Mouse (Mus musculus) c-Kit-negative CD71-positive TER-119-positive erythroid progenitor cells, embryonic 14.5 days (primary cell): ENCODE data around the gene Odf4.
A peak's percentile ranks its signal among the peaks of the same experiment; 100 is the strongest.
"Not testable (repeated sequence)": the region's sequence is repeated elsewhere in the genome, so short reads cannot be mapped to it uniquely, and the experiment has no call there.

Experiments used
- DNase-seq: peaks from one replicate; pipeline ENCODE4 v3.0.0-alpha.2; 2013; ENCODE audit warnings: low read depth, low spot score

Odf4 gene

DNA sequence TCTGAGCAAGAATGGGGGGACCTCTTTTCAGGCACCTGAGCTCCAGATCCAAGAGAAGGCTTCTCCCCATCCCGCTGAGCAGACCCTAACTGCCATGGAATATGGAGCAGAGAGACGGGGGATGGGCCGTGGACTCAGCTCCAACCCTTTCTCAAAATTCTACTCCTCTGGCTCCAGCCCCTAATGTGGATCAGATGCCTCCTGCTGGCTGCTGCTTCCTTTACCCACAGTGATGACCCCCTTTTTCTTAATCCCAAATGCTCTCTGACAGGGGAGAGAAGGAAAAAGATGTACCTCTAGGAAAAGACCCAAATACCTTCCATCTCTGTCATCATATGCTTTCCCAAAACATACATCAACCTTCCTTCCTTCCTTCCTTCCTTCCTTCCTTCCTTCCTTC lies at the start of gene Odf4:
Gene Odf4 (minus strand): TSS at position 101 of the 400 bp plus-strand sequence.
- no peak for DNase-seq

DNA sequence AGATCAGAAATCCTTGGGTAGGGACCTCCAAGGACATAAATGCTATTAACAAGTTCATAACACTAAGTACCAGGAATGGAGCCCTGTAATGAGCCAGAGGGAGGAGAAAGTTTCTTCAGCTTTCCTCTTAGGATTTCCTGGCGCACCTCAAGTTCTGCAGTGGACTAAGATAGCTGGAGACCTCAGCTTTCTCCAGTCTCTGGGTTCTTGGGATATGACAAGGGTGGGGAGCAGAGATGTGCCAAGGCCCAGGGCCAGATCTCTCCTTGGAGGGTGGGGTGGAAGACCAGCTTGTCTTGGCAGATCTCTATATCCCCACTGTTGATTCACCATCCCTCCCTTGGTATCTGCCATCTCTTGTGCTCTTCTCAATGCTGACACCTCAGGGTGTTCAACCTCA lies 48.7 kb upstream of the Odf4 start:
- DNase-seq, result no peak

DNA sequence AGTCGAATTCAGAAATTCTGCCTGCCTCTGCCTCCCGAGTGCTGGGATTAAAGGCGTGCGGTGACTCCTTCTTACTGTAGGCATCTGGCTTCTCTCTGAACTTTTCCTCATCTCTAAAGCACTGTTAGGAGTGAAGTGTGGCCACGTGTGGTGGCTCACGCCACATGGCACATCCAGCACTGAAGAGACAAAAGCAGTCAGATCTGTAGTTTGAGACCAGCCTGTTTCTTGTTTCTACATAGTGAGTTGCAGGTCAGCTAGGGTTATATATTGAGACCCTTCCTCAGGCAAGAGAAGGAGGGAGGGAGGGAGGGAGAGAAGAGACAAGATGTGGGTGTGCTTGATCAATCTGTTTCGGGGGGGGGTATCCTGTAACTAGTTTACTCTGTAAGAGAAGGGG lies 48.2 kb upstream of the Odf4 start, which contains the start of gene Rangrf:
Gene Rangrf (minus strand): TSS at position 101 of the 400 bp plus-strand sequence.
- no peak for DNase-seq

DNA sequence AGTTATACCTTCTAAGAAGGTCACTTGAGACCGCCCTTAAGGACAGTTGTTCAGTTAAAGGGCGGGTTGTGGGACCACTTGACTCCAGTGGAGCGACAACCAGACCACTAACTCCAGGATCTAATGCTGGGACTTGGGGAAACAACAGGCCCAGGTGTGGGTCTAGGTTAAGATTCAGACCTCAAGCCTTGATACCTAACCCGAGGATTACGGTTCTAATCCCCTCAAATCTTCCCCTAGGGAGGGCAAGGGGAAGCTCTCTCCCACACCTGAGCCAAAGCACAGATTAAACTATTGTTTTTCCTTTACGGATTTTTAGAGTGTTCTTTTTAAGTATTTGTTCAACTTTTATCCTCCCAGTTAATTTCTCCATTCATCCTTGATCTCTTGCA lies 47.2 kb upstream of the Odf4 start:
- DNase-seq, result no peak

DNA sequence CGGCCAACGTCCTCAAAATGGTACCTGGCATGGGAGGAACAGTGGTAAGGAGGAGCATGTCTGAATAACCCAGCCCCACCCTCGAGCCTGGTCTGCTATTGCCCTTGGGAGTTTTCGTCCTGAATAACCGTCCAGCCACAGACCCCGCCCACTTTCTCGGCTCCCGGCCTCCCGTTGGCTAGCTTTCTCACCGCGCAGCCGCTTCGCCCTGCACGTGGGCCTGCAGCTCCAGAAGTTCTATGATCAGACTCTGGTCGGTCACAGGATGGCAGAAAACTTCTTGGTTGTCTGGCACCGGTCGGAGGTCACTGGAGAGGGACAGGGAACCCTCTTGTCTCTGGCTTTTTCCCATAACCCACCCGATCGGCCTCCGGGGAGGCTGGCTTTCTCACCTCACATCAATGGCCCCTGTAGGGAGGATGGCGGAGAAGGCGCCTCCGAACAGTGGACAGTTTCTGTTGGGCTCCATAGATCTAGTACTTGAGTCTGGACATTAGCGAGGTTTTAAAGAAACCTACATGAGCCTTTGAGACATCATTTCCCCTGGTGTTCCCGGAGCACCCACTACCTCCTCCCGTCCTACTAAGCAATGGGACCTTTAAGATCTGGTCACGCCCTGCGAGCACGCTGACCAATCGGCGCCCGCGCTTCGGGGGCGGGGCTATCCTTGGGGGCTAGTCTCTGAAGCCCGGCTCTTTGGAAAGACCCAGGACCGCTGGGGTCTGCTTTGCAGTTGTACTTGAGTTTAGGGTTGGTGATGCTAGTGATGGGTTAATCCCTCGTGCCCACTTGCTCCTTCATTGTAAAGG lies 46.6 kb upstream of the Odf4 start:
- peak; percentile 58 for DNase-seq

DNA sequence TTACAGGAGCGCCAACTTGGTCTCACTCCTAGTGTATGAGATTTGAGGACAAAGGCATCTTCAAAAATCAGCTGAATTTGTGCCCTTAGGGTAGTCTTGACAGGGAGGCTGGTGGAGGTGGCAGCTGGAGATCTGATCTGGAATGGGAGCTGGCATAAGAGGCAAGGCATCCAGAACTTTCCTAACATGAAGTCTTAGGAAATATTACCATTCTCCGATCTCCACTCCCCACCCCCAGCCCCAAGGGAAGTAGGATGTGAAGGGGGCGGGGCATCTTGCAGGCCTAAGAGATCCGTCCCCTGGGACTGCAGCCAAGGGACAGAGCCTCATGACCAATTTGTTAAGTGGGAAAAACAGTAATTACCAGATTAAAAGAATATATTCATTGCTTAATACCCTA lies 43.4 kb upstream of the Odf4 start:
- DNase-seq, result no peak

DNA sequence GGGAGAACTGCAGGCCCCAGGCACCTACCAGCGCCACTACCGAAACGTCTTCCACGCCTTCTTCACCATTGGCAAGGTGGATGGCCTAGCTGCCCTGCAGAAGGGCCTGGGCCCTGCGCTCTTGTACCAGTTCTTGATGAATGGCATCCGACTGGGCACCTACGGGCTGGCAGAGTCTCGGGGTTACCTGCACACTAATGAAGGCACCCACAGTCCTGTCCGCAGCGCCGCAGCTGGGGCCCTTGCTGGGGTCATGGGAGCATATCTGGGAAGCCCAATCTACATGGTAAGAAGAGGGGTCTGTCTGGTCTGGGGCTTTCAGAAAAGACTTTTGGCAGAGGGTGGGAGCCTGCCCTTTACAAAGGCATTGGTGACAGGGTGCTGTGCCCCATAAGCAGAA lies 41.9 kb upstream of the Odf4 start:
- DNase-seq, result no peak

DNA sequence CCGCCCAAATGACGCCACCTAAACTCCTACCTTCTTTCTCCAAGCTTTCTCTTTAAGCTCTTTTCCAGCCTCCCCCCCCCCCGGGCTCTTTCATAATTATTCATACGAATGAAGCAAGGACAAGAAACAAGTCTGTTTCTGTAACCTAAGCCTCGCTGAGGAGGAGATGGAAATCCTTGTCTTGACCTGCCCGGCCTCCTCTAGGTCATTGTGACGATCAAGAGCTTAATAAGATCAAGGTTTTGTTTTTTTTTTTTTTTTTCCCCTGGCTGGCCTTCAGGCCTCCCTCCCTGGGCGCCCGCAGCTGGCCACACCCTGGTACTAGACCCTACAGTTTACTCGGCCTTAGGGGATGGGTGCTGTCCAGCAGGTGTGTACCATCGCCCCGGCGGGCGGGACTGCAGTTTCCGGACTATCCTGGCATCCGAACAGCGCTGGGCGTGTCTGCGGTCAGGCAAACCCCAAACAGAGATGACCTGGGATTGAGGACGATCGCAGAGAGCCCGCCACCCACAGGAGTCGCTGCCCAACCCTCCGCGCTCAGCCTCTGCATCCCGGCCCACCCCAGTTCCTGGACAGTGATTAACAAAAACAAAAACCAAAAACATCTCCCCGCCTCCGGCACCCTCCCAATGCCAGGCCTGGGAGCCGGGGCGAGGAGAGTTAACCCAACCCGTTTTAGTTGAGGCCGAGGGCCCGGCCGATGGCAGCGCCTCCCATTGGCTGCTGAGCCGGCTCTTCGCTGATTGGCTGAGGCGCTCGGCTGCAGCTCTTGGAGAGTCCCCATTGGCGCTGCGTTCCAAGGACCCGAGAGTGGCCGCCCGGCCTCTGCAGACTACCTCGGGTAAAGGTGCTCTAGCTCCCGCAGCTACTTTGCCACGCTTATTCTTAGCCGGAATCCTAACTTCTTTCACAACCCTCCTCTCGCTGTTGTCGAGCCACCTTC lies 40.7 kb upstream of the Odf4 start, which contains the start of gene Slc25a35:
Gene Slc25a35 (plus strand): TSS at position 795 of the 946 bp plus-strand sequence.
- DNase-seq, result peak; percentile 83

DNA sequence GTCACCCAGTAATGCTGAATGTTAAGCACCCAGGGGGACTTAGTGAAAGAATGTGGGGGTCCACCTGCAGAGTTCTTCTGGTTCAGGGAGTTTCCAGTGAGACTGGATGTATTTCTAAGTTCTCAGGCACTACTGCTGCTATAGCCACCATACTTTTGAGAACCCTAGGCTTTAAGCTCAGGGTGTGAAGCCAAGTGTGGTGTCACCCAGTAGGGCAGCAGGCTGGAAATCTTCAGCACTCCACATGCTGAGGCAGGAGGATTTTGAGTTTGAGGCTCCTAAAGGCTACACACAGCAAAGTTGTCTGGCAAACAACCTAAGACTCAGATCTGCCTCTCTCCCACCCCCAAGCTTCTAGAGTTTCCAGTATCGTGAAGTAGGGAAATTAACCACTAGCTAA lies 39.7 kb upstream of the Odf4 start:
- DNase-seq, result no peak

DNA sequence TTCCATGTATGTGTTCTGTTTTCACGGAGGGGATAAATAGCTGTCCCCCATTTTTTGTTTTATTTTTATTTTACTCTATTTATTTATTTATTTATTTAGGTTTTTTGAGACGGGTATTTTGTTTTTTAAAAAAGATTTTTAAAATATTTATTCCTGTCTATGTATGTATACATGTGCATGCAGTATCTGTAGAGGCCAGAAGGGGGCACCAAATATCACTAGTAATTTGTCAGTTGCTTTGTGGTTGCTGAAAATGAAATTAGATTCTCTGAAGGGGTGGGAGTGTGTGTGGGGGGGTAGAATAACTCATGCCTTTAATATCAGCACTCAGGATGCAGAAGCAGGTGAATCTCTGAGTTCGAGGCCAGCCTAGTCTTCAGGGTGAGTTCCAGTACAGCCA lies 39.0 kb upstream of the Odf4 start:
- DNase-seq, result peak; percentile 70

DNA sequence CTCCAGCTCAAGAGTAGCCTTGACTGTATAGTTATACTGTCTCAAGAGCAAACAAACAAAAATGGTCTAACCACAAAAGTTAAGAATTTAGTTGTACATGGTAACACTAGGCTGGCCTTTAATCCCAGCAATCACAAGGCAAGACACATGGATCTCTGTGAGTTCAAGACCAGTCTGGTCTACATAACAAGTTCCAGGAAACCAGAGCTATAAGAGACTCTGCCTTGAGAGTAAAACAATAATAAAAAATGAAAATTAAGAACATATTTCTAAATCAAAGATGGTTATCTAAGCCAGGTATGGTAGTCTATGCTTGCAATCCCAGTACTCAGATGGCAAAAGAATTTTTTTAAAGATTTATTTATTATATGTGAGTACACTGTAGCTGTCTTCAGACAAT lies 38.2 kb upstream of the Odf4 start:
- no peak for DNase-seq

DNA sequence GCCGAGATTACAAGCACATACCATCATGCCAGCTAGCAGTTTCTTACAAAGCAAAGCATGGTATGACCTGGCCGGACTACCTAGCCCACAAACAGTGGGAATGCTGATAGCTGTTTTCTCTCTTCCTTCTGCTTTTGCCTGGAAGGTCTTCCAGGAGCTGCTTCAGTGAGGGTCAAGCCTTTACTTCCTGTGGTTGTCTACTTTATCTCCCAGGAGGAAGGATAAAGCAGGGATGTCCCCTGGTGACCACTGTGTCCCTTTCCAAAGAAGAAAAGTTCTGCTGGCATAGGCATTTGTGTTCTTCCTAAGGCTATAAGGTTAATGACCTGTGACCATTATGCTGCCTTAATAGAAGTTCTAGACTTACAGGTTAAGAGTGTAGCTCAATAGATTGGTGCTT lies 36.5 kb upstream of the Odf4 start:
- no peak for DNase-seq

DNA sequence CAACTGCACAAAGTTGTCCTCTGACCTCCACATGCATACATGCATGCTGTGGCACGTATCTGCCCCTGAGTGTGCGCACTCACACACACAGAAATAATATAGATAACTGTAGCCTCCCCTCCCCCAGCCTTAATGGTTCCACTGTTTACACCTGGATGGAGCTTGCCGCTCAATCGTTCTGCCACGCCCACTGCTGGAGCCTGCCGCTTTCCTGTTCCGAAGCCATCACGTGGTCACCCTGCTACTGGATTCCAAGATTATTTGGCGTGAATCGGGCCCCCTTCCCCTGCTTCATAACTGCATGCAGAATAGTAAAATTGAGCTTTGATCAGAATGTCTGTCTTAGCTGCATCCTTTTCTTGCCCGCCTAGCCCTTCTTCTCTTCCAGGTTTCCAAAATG lies 35.3 kb upstream of the Odf4 start:
- DNase-seq, result not testable (repeated sequence)

DNA sequence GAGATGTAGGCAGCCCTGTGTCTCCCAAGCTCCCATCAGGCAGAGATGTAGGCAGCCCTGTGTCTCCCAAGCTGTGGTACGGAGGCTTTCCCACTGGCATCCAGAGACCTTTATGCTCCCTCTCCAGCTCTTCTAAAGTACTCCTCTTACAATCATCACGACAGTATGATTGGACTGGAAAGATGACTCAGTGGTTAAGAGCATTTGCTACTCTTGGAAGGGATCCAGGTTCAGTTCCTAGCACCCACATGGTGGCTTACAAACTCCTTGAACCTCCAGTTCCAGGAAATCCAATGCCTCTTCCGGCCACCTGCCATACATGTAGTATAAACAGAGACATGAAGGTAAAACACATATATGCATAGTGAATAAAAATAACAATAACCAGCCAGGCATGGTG lies 34.7 kb upstream of the Odf4 start:
- DNase-seq, result no peak

DNA sequence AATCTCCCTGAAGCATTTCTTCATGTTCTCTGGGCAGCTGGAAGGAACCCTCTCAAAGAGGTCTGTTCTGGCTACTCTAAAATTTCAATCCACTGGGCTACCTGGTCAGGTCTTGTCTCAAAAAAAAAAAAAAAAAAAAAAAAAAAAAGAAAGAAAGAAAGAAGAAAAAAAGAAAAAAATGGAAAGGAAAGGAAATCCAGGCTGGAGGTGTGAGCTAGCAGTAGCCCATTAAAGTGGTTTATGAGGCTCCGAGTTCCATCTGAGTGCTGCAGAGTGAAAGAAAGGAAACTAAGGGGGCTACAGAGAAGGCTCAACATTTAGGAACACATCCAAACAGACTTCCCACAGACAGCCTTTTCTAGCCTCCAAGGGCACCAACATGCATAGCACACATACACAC lies 31.1 kb upstream of the Odf4 start:
- no peak for DNase-seq

DNA sequence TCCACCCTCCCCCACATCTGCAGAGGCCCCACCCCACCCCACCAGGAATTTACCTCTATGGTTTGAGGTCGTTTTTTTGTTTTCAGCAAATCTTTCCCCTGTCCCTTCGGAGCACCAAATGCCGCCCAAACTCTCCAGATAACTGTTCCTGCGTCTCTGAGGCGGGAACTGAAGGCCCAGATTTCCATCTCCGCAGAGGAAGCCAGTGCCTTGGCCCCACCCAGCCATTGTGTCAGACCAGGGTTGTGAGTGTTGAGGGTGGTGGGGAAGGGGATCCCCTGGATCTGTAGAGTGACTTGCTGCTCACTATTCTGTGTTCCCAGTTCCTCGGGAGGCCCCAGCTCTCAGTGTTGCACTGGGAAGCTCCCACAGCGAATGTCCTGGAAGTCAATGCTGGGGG lies 30.4 kb upstream of the Odf4 start, which contains the start of gene Arhgef15:
Gene Arhgef15 (minus strand): TSS at position 173 of the 400 bp plus-strand sequence.
- no peak for DNase-seq

DNA sequence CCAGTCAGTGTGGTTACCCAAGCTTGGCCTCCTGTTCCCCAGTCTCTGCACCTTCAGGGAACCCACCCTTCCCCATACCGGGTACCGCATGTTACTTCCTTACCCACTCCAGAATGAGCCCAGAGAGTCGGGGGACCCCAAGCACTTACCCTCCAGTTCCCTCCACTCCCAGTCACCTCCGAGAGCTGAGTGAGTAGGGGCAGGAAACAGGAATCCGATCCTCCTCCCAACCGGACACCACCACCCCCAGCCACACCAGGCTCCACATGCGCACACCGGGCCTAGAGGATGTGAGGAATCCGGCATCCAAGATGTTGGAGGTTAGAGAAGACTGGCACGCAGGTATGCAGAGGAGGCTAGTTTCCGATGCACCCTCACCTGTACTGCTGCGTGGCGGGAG lies 29.8 kb upstream of the Odf4 start:
- DNase-seq, result no peak

DNA sequence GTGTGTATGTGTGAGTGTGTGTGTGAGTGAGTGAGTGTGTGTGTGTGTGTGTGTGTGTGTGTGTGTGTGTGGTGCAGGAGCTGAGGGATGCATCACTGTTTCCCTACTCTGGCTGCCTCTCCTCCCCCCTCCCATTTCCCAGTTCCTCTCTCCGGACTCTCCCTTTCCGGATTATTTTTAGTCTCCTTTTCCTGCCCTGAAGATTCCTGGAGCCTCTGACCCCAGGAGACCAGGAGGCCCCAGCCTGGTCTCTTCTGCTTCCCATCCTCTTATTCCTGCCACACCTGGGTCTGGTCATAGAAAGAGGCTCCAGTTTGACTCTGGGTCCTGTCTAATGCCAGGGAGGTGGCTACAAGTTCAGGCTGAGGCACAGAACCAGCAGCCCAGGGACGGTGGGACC lies 29.2 kb upstream of the Odf4 start:
- DNase-seq, result no peak

DNA sequence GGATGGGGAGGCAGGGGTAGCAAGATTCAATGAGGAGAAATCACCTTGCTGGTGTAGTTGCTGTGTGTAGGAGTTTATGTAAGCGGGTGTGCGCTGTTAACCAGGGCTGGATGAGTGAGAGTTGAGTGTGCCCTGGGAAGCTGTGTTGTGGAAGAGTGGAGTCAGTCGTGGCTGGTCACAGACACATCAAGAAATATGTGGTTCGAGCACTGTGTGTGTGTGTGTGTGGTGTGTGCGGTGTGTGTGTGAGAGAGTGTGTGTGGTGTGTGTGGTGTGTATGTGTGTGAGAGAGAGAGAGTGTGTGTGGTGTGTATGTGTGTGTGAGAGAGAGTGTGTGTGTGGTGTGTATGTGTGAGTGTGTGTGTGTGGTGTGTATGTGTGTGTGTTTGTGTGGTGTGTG lies 28.6 kb upstream of the Odf4 start:
- DNase-seq, result no peak

DNA sequence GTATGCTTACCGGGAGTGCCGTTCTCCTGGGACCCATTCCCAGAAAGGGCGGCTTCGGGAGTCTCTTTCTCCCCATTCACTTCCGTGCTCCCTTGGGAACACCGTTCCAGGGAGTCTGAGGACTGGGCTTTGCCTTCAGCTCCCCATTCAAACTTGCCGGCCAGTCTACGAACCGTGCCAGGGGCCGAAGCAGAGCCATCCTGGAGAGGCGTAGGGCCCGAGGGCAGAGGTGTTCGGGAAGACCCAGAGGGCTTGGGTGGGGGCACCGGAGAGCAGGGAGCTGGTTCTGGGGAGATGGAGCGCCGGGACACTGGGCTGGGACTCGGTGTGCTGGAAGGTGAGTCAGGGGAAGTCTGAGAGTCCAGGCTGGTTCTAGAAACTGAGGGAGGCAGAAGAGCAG lies 27.5 kb upstream of the Odf4 start:
- no peak for DNase-seq

DNA sequence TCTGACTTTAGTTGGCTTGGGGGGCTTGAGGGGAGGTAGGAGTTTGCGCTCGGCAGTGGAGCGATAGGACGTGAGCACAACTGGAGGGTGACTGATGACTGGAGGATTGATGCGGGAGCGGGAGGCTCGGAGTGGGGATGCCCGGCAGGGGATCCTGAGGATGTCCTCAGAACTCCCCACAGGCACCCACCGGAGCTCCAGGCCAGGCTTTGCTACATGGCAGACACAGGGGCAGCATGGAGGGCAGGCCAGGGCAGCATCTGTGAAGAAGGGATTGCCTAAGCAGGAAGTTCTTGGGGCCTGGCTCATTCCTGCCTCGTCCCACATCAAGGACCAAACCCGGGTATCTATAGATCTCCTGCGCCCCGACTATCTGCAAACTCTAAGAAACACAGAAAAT lies 27.0 kb upstream of the Odf4 start:
- no peak for DNase-seq

DNA sequence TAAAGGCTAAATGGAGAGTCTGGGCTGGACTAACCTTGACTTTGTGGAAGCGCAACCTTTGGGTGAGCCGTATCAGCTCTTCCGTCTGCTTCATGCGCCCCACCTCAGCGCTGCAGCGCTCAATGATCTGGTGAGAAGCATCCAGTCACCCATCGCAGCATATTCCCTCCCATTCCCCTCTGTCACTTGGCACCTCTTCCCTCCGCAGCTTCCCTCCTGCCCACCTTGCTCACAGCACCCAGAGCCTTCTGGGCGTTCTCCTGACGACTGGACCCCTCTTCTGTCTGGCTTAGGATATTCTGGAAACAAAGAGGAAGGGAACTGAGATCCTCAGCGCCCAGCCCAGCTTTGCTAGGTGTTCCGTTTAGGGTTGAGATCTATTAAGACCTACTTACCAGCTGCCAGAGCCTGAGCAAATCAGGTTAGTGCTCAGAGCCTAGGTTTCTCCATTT lies 20.7 kb upstream of the Odf4 start:
- DNase-seq, result no peak
